Mouse (Mus musculus): ENCODE measurements around the gene Slc9a2. TPM values are rescaled to one million over a fixed set of nuclear protein-coding genes. Genes with fewer than 3 reads are reported as not detected.

Slc9a2 gene
- polyA plus RNA-seq, 1 experiment from 2014 or later = 0.41 TPM

GRCm38 (mm10) chr1:40789666-40790233 is 109.4 kb downstream of the Slc9a2 start:
- H3K9ac ChIP-seq (ENCODE audit: low read length) = peak overlapping the region; percentile 75
- 0 out of 4 replicates have a peak overlapping the region, but pooled peaks of 1 of the 2 experiments have one; percentile 24 for H3K27ac ChIP-seq (replicated peaks in 1 of 2; ENCODE audit: control insufficient read depth in 1 of 2, insufficient read depth in 1 of 2, low read depth in 2 of 2, low read length in 2 of 2)
- H3K4me3 ChIP-seq (ENCODE audit: control insufficient read depth in 1 of 2, insufficient read depth in 1 of 2, low read depth in 1 of 2, low read length in 2 of 2) = peak overlapping the region; percentile 71 to 80
- peak overlapping the region; percentile 76 for H3K4me2 ChIP-seq (ENCODE audit: low read length)
- H3K36me3 ChIP-seq (ENCODE audit: control insufficient read depth, insufficient read depth, low read length) = no peaks in the 10 kb centered on the region
- no peak for ATAC-seq (ENCODE audit: insufficient number of reproducible peaks, insufficient read depth, low FRiP score, low read depth)
- 36% methylated on average over 5 of the region's 5 CpGs for WGBS
- no peaks in the 10 kb centered on the region for H3K9me3 ChIP-seq (ENCODE audit: control insufficient read depth, low read length)
- peaks cover 0 to 4% of the 10 kb centered on the region in 2 experiments; a peak in 1 of 4 replicates for H3K4me1 ChIP-seq (ENCODE audit: control insufficient read depth in 2 of 2, insufficient read depth in 2 of 2, low read length in 2 of 2)
- H3K27me3 ChIP-seq (ENCODE audit: control insufficient read depth, insufficient read depth, low read length) = no peaks in the 10 kb centered on the region

GRCm38 (mm10) chr1:40790324-40791141 is 110.2 kb downstream of the Slc9a2 start, which contains the start of gene Mfsd9:
Mfsd9 (minus strand) TSS chr1:40790687.
- Histone ChIP-seq H3K36me3 (ENCODE audit: control insufficient read depth, insufficient read depth, low read length) (no peaks in the 10 kb centered on the region), H3K27ac (replicated peaks in 1 of 2; ENCODE audit: control insufficient read depth in 1 of 2, insufficient read depth in 1 of 2, low read depth in 2 of 2, low read length in 2 of 2) (0 out of 4 replicates have a peak within 1 kb of the TSS, but pooled peaks of 1 of the 2 experiments have one; percentile 24), H3K4me1 (ENCODE audit: control insufficient read depth in 2 of 2, insufficient read depth in 2 of 2, low read length in 2 of 2) (peaks cover 0 to 4% of the 10 kb centered on the region in 2 experiments; a peak in 1 of 4 replicates), H3K4me3 (ENCODE audit: control insufficient read depth in 1 of 2, insufficient read depth in 1 of 2, low read depth in 1 of 2, low read length in 2 of 2) (peak within 1 kb of the TSS; percentile 71 to 80), H3K27me3 (ENCODE audit: control insufficient read depth, insufficient read depth, low read length) (no peaks in the 10 kb centered on the region), H3K9ac (ENCODE audit: low read length) (peak within 1 kb of the TSS; percentile 75), H3K4me2 (ENCODE audit: low read length) (peak within 1 kb of the TSS; percentile 76), H3K9me3 (ENCODE audit: control insufficient read depth, low read length) (no peaks in the 10 kb centered on the region)
- peak; percentile 84 for ATAC-seq (ENCODE audit: insufficient number of reproducible peaks, insufficient read depth, low FRiP score, low read depth)
- 9% methylated on average over 32 of the region's 38 CpGs for WGBS

- Histone ChIP-seq H3K27ac (replicated peaks in 1 of 2; ENCODE audit: control insufficient read depth in 1 of 2, insufficient read depth in 1 of 2, low read depth in 2 of 2, low read length in 2 of 2) (no peak overlapping the region), H3K4me3 (ENCODE audit: control insufficient read depth in 1 of 2, insufficient read depth in 1 of 2, low read depth in 1 of 2, low read length in 2 of 2) (no peak overlapping the region)
- 88% methylated on average over 1 of the region's 1 CpGs for WGBS
Measured at GRCm38 (mm10) chr1:40795508-40795907, 115.1 kb downstream of the Slc9a2 start.

GRCm38 (mm10) chr1:40797348-40797747 is 117.0 kb downstream of the Slc9a2 start:
- no peaks in the 10 kb centered on the region for H3K36me3 ChIP-seq (ENCODE audit: control insufficient read depth, insufficient read depth, low read length)
- H3K9ac ChIP-seq (ENCODE audit: low read length) = no peak overlapping the region
- H3K27me3 ChIP-seq (ENCODE audit: control insufficient read depth, insufficient read depth, low read length) = no peaks in the 10 kb centered on the region
- no peak overlapping the region for H3K27ac ChIP-seq (replicated peaks in 1 of 2; ENCODE audit: control insufficient read depth in 1 of 2, insufficient read depth in 1 of 2, low read depth in 2 of 2, low read length in 2 of 2)
- H3K4me3 ChIP-seq (ENCODE audit: control insufficient read depth in 1 of 2, insufficient read depth in 1 of 2, low read depth in 1 of 2, low read length in 2 of 2) = no peak overlapping the region
- H3K4me1 ChIP-seq (ENCODE audit: control insufficient read depth in 2 of 2, insufficient read depth in 2 of 2, low read length in 2 of 2) = no peaks in the 10 kb centered on the region
- WGBS = 13% methylated on average over 5 of the region's 5 CpGs
- H3K4me2 ChIP-seq (ENCODE audit: low read length) = no peak overlapping the region
- ATAC-seq (ENCODE audit: insufficient number of reproducible peaks, insufficient read depth, low FRiP score, low read depth) = no peak
- H3K9me3 ChIP-seq (ENCODE audit: control insufficient read depth, low read length) = no peaks in the 10 kb centered on the region

More at GRCm38 (mm10) chr1:40795508-40795907, 115.1 kb downstream of the Slc9a2 start:
- Histone ChIP-seq H3K36me3 (ENCODE audit: control insufficient read depth, insufficient read depth, low read length) (no peaks in the 10 kb centered on the region), H3K9me3 (ENCODE audit: control insufficient read depth, low read length) (no peaks in the 10 kb centered on the region), H3K27me3 (ENCODE audit: control insufficient read depth, insufficient read depth, low read length) (no peaks in the 10 kb centered on the region), H3K4me1 (ENCODE audit: control insufficient read depth in 2 of 2, insufficient read depth in 2 of 2, low read length in 2 of 2) (no peaks in the 10 kb centered on the region), H3K4me2 (ENCODE audit: low read length) (no peak overlapping the region), H3K9ac (ENCODE audit: low read length) (no peak overlapping the region)
- no peak for ATAC-seq (ENCODE audit: insufficient number of reproducible peaks, insufficient read depth, low FRiP score, low read depth)

- ATAC-seq (ENCODE audit: insufficient number of reproducible peaks, insufficient read depth, low FRiP score, low read depth) = no peak
- Histone ChIP-seq H3K36me3 (ENCODE audit: control insufficient read depth, insufficient read depth, low read length) (no peaks in the 10 kb centered on the region), H3K27me3 (ENCODE audit: control insufficient read depth, insufficient read depth, low read length) (no peaks in the 10 kb centered on the region), H3K4me2 (ENCODE audit: low read length) (no peak overlapping the region), H3K9ac (ENCODE audit: low read length) (no peak overlapping the region), H3K9me3 (ENCODE audit: control insufficient read depth, low read length) (no peaks in the 10 kb centered on the region), H3K27ac (replicated peaks in 1 of 2; ENCODE audit: control insufficient read depth in 1 of 2, insufficient read depth in 1 of 2, low read depth in 2 of 2, low read length in 2 of 2) (no peak overlapping the region), H3K4me3 (ENCODE audit: control insufficient read depth in 1 of 2, insufficient read depth in 1 of 2, low read depth in 1 of 2, low read length in 2 of 2) (no peak overlapping the region), H3K4me1 (ENCODE audit: control insufficient read depth in 2 of 2, insufficient read depth in 2 of 2, low read length in 2 of 2) (peaks cover 4 to 9% of the 10 kb centered on the region in 2 experiments; a peak in 3 of 4 replicates)
- 83% methylated on average over 8 of the region's 8 CpGs for WGBS
Measured at GRCm38 (mm10) chr1:40799121-40799520, 118.7 kb downstream of the Slc9a2 start.

GRCm38 (mm10) chr1:40800908-40801307 is 120.5 kb downstream of the Slc9a2 start:
- Histone ChIP-seq H3K27me3 (ENCODE audit: control insufficient read depth, insufficient read depth, low read length) (no peaks in the 10 kb centered on the region), H3K4me3 (ENCODE audit: control insufficient read depth in 1 of 2, insufficient read depth in 1 of 2, low read depth in 1 of 2, low read length in 2 of 2) (no peak overlapping the region), H3K9me3 (ENCODE audit: control insufficient read depth, low read length) (no peaks in the 10 kb centered on the region), H3K4me2 (ENCODE audit: low read length) (no peak overlapping the region), H3K4me1 (ENCODE audit: control insufficient read depth in 2 of 2, insufficient read depth in 2 of 2, low read length in 2 of 2) (peaks cover 10 to 12% of the 10 kb centered on the region in 2 experiments; a peak in 3 of 4 replicates), H3K9ac (ENCODE audit: low read length) (no peak overlapping the region), H3K36me3 (ENCODE audit: control insufficient read depth, insufficient read depth, low read length) (no peaks in the 10 kb centered on the region), H3K27ac (replicated peaks in 1 of 2; ENCODE audit: control insufficient read depth in 1 of 2, insufficient read depth in 1 of 2, low read depth in 2 of 2, low read length in 2 of 2) (no peak overlapping the region)
- no peak for ATAC-seq (ENCODE audit: insufficient number of reproducible peaks, insufficient read depth, low FRiP score, low read depth)
- 85% methylated on average over 5 of the region's 5 CpGs for WGBS

GRCm38 (mm10) chr1:40802759-40803158 is 122.4 kb downstream of the Slc9a2 start:
- Histone ChIP-seq H3K9ac (ENCODE audit: low read length) (no peak overlapping the region), H3K27me3 (ENCODE audit: control insufficient read depth, insufficient read depth, low read length) (no peaks in the 10 kb centered on the region), H3K4me3 (ENCODE audit: control insufficient read depth in 1 of 2, insufficient read depth in 1 of 2, low read depth in 1 of 2, low read length in 2 of 2) (no peak overlapping the region), H3K9me3 (ENCODE audit: control insufficient read depth, low read length) (no peaks in the 10 kb centered on the region), H3K36me3 (ENCODE audit: control insufficient read depth, insufficient read depth, low read length) (no peaks in the 10 kb centered on the region), H3K4me2 (ENCODE audit: low read length) (no peak overlapping the region), H3K27ac (replicated peaks in 1 of 2; ENCODE audit: control insufficient read depth in 1 of 2, insufficient read depth in 1 of 2, low read depth in 2 of 2, low read length in 2 of 2) (no peak overlapping the region), H3K4me1 (ENCODE audit: control insufficient read depth in 2 of 2, insufficient read depth in 2 of 2, low read length in 2 of 2) (peaks cover 12 to 15% of the 10 kb centered on the region in 2 experiments; a peak in 3 of 4 replicates)
- no peak for ATAC-seq (ENCODE audit: insufficient number of reproducible peaks, insufficient read depth, low FRiP score, low read depth)
- WGBS = 21% methylated on average over 3 of the region's 3 CpGs

All from heart, embryonic 14.5 days (tissue).